9 mouse cellular contexts compared by ENCODE assay signal in the genomic region with DNA sequence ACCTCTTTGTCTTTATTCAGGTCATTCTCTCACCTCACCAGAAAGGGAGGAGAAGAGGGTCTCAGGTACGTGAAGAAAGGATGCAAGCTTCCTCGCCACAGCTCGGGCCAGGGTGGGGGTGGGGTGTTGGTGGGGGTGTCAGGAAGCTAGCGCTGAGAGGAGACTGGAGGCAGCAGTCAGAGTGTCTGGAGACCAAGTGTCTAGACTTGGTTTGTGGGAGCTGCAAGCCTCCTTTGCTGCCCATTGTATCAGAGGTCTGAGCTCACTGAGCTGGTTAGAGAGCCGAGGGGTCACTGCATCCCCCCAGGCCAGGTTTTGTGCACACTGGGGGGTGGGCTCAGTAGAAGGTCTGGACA.
DNase-seq lines count a peak whose midpoint lies in the region; ATAC-seq lines count a peak whose summit lies in the region.
"Had no signal": no experiment of that assay in that cellular context is flagged by ENCODE, and none has a peak within 500 bp of the region (broad histone marks: within the 10 kb centered on the region; RNA-seq: fewer than 3 reads in every experiment).

No protein-coding gene starts in this region.

- H3K27me3 ChIP-seq in lung, embryonic 16.5 days (ENCODE audit: control insufficient read depth, insufficient read depth, low read depth, low read length), result no peaks in the 10 kb centered on the region
- H3K27me3 ChIP-seq in intestine, embryonic 15.5 days (replicated peaks), result no peaks in the 10 kb centered on the region
- H3K27me3 ChIP-seq in stomach, embryonic 14.5 days (ENCODE audit: control insufficient read depth, insufficient read depth, low read length), result no peaks in the 10 kb centered on the region

- no peak for ATAC-seq in lung, embryonic 16.5 days (ENCODE audit: low read depth)
- no peak for ATAC-seq in intestine, embryonic 15.5 days
- no peak for ATAC-seq in stomach, embryonic 14.5 days (ENCODE audit: insufficient number of reproducible peaks, insufficient read depth, low FRiP score, low read depth)

- H3K27ac ChIP-seq in lung, embryonic 16.5 days (ENCODE audit: low read length), result no peak overlapping the region
- no peak overlapping the region for H3K27ac ChIP-seq in intestine, embryonic 15.5 days
- no peak overlapping the region for H3K27ac ChIP-seq in stomach, embryonic 14.5 days (ENCODE audit: low read length)

- no peaks in the 10 kb centered on the region for H3K36me3 ChIP-seq in lung, embryonic 16.5 days (ENCODE audit: control insufficient read depth, insufficient read depth, low read length)
- no peaks in the 10 kb centered on the region for H3K36me3 ChIP-seq in intestine, embryonic 15.5 days
- H3K36me3 ChIP-seq in stomach, embryonic 14.5 days (ENCODE audit: control insufficient read depth, insufficient read depth, low read length), result no peaks in the 10 kb centered on the region

- H3K9me3 ChIP-seq in lung, embryonic 16.5 days (ENCODE audit: control insufficient read depth, low read length), result no peaks in the 10 kb centered on the region
- no peaks in the 10 kb centered on the region for H3K9me3 ChIP-seq in intestine, embryonic 15.5 days
- no peaks in the 10 kb centered on the region for H3K9me3 ChIP-seq in stomach, embryonic 14.5 days (ENCODE audit: control insufficient read depth, low read depth, low read length)

- H3K4me3 ChIP-seq in lung, embryonic 16.5 days (ENCODE audit: low read length), result no peak overlapping the region
- no peak overlapping the region for H3K4me3 ChIP-seq in intestine, embryonic 15.5 days (replicated peaks)
- 0 out of 2 replicates have a peak overlapping the region, but pooled peaks have one; percentile 18 for H3K4me3 ChIP-seq in stomach, embryonic 14.5 days (ENCODE audit: low read depth, low read length)
- H3K4me3 ChIP-seq: megakaryocyte, embryonic 14.5 days had no signal

- H3K9ac ChIP-seq in lung, embryonic 16.5 days (ENCODE audit: low read length), result no peak overlapping the region
- H3K9ac ChIP-seq in intestine, embryonic 15.5 days, result no peak overlapping the region
- no peak overlapping the region for H3K9ac ChIP-seq in stomach, embryonic 14.5 days (replicated peaks; ENCODE audit: low read depth, low read length)

- 36% methylated on average over 5 of the region's 5 CpGs for WGBS in lung, embryonic 16.5 days
- 48% methylated on average over 5 of the region's 5 CpGs for WGBS in intestine, embryonic 15.5 days
- WGBS in stomach, embryonic 14.5 days, result 36% methylated on average over 5 of the region's 5 CpGs

- peaks cover 3% of the 10 kb centered on the region; the same call in 1 of the 2 replicates for H3K4me1 ChIP-seq in lung, embryonic 16.5 days (replicated peaks; ENCODE audit: control insufficient read depth, insufficient read depth, low read length)
- peaks cover 5% of the 10 kb centered on the region; the same call in 1 of the 2 replicates for H3K4me1 ChIP-seq in intestine, embryonic 15.5 days (replicated peaks)
- 0 out of 2 replicates have a peak, but pooled peaks cover 4% of the 10 kb centered on the region for H3K4me1 ChIP-seq in stomach, embryonic 14.5 days (ENCODE audit: control insufficient read depth, insufficient read depth, low read length)

- DNase-seq in embryo, embryonic 10.5 days (ENCODE audit: low spot score), result peak; percentile 18
- DNase-seq in embryo, embryonic 9.5 days (ENCODE audit: extremely low spot score), result no peak
- DNase-seq in lung, postnatal 14 days, result no peak
- DNase-seq in urinary bladder, adult 18-20 months (ENCODE audit: low spot score in 2 of 2), result no peak
- no peak for DNase-seq in B cell, adult 2 months

- peak overlapping the region; percentile 45; the same call in 1 of the 2 replicates for H3K4me2 ChIP-seq in lung, embryonic 16.5 days (ENCODE audit: low read depth, low read length)
- peak overlapping the region; percentile 44; the same call in 1 of the 2 replicates for H3K4me2 ChIP-seq in intestine, embryonic 15.5 days (replicated peaks)
- peak overlapping the region; percentile 35 for H3K4me2 ChIP-seq in stomach, embryonic 14.5 days (replicated peaks; ENCODE audit: low read depth, low read length)
